Mouse (Mus musculus): ENCODE measurements at regions not wholly inside any gene's neighbourhood (a gene's known extent, or its start where the extent isn't known, plus 50 kb on each side); places are given as distances from the start of the nearest gene placed in this dataset.

GRCm38 (mm10) chr14:114808621-114809020 lies 283.4 kb upstream of the Gpc5 start:
- DNase-seq (ENCODE audit: low spot score), result no peak

DNA sequence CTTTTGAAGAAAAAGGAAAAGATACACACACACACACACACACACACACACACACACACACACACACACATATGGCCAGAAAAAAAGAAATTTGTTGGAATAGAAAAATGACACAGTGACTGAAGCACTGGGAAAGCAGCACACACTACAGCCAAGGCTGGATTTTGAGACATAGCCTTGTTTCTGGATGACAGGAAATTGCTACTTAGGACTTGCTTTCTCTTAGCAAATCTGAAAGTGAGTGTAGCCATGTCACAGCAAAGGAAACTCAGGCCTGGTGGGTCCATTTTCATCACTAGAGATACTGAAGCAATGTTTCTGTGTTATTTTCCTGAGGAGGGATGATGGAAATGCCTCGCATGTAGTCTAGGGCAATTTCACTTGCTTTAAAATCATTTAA lies 271.3 kb upstream of the Gpc5 start:
- no peak for DNase-seq (ENCODE audit: low spot score)

DNA sequence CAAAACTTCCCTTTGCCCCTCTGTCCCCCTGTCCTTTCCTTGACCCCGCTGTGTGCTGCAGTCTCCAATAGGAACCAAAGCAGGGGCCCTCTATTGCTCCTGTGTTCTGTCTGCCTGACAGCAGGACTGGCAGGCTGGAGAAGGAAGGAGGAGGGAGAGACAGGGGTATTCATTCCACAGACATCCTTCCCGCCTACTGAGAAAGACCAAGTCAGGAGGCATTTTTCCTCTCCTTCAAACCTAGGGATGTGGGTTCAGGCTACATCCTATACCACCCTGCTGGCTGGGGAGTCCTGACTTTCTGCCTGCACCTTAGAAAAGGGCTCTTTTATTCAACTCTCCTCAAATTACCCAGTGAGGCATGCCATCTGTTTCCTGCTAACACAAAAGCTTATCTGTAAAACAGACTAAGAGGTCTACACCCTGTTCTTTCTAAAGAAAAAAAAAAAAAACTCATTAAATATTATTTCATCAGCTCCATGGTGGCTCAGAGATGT lies 270.9 kb upstream of the Gpc5 start:
- no peak for DNase-seq (ENCODE audit: low spot score)

- DNase-seq (ENCODE audit: low spot score), result no peak
These were observed 270.3 kb upstream of the Gpc5 start for GRCm38 (mm10) chr14:114821672-114822071.

- DNase-seq (ENCODE audit: low spot score), result no peak
These were observed 265.2 kb upstream of the Gpc5 start for GRCm38 (mm10) chr14:114826662-114827321.

DNA sequence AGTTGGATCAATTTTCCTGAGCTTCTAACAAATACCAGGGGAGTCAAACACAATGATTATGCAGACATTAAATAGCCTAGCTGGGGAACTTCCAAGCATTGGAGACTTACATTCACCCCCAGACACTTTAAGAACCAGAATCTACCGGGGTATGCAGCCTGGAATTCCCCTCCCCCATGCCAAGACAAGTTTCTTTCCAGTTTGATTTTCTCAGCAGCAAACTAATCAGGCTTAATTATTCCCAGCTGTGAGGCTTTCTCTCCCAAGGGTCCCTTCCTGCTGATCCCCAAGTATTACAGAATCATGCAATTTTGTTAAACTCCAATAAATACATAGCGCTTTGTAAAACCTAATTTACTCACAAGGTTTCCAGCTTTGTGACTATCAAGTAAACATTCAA lies 262.7 kb upstream of the Gpc5 start:
- no peak for DNase-seq (ENCODE audit: low spot score)

DNA sequence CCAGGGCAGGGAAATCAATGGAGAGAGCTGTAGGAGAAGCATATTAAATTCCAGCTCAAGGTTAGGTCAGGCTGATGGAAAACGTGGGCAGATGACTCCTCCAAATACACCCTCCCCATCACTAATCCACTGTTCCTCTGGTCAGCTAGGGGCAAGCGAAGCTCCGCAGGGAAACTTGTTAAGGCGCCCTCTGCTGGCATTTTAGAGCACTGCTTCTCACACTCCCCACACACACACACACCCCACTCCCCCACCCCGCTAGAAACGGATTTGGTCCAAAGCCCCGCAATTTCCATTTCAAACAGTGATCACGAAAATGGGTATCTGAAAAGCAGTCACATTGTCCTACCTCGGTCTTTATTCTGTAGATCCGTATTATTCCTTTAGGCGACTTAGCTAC lies 259.0 kb upstream of the Gpc5 start:
- DNase-seq (ENCODE audit: low spot score), result no peak

GRCm38 (mm10) chr14:114836723-114837349 lies 255.2 kb upstream of the Gpc5 start:
- DNase-seq (ENCODE audit: low spot score), result no peak

DNA sequence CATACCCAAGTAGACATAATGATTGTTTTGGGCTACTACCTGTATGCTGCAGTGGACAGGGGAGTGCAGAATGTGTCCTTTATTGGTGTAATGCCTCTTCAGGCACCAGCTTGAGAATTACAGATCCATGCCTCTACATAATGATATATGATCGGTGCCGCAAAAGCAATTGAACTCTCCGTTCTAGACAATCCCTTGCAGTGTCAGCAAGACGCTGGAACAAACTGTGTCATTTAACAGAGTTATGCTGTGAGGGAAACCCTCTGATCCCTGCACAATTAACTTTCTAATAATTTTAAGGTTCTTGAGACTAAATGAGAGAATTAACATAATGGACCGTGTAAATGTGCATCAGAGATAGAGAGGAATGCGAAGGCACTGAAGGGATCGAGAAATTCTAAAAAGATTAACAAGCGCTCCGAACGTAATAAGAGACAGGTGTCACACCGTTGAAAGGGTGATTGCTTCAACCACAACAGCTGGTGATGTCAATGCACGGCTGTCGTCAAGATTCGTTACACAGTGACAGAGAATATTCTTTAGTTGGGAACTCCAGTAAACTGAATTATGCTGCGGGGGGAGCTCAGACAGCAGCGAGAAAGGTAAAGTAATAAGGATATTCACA lies 254.3 kb upstream of the Gpc5 start:
- DNase-seq (ENCODE audit: low spot score), result no peak

DNA sequence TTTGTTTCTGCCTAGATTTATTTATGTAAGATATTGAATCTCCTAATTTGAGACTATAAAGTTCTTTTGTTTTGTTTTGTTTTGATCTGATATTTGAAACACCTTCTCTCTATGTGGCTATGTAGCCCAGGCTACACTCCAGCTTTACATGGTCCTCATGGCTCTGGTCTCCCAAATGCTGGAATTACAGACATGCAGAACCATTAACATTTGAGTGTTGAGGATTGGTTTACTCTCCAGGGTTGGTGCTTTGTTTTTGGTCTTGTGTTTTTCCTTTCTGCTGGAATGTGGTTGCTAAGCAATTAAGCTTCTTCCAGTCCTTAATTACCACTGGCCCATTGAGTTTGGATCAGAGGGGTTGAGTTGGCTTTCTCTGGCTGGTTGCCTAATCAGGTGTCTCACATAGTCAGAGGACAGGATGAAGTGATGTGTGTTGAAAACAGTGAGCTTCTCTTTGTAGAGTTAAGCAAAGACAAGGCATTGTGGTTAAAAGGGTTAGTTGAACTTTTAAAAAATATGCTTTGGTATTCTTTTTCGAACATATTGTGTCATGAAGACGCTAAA lies 252.6 kb upstream of the Gpc5 start:
- DNase-seq (ENCODE audit: low spot score), result no peak

- peak; percentile 41 for DNase-seq (ENCODE audit: low spot score)
These were observed 251.2 kb upstream of the Gpc5 start for GRCm38 (mm10) chr14:114840766-114841165.

DNA sequence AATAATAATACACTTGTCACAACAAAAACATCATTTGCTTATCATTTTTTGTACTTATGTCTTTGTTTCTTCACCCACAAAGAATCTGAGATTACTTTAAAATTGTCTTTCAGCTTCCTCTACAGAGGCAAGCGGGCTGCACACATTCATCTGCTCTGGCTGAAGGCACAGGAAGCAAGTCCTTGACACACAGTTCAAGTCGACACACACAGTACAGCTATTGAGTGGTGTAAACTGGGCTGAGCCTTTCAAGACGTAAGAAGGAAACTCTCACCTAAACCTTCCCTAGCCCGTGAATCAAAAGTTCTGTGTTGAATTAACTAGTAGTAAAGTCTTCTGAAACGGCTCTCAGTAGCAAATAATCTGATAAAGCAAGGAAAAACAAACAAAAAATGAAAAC lies 250.5 kb upstream of the Gpc5 start:
- DNase-seq (ENCODE audit: low spot score), result no peak

DNA sequence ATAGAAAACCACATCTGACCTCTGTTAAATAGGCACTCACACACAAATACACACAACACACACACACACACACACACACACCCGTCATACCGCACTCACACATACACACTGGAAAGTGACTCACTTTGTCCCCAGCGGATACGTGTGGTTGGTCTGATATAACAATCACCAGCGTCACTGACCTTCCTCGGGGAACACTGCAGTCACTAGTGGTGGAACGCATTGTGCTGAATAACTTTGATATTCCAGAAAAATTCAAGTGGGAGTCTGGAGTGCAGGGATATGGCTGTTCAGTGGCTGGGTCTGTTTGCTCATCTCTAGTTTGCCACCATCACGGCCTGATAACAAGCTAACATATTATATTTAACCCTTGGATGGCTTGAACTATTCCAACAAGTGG lies 249.7 kb upstream of the Gpc5 start:
- no peak for DNase-seq (ENCODE audit: low spot score)

GRCm38 (mm10) chr14:114843105-114843743 lies 248.8 kb upstream of the Gpc5 start:
- no peak for DNase-seq (ENCODE audit: low spot score)

DNA sequence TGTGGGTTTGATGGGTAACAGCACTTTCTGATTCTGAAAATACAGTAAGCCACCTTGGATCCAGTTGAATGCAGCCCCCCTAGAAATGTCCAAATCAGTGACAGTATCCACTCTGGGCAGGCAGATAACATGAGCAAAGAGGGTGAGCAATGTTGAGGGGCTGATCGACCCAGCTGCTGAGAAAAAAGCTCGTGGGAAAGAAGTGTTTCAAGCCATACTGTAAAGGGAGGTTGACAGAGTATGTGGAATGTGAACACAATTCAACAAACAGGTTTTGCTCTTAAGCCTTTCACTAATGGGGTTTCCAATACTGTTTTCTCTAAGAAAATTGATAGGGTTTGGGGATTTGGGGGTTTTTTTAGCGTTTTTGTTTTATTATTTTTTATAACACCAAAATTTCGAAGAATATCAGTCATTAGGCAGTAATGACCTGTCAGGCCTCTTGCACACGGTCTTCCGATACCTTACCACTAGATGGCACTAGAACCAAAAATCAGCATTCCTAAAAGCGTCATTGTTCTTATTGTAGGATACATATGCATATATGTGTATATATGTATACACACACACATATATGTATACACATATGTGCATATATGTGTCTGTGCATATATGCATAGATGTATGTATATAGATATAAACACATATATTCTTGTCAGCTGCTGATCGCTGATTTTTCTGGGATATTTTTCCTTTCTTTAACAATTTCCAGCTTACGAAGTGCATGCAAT lies 237.5 kb upstream of the Gpc5 start:
- no peak for DNase-seq (ENCODE audit: low spot score)

DNA sequence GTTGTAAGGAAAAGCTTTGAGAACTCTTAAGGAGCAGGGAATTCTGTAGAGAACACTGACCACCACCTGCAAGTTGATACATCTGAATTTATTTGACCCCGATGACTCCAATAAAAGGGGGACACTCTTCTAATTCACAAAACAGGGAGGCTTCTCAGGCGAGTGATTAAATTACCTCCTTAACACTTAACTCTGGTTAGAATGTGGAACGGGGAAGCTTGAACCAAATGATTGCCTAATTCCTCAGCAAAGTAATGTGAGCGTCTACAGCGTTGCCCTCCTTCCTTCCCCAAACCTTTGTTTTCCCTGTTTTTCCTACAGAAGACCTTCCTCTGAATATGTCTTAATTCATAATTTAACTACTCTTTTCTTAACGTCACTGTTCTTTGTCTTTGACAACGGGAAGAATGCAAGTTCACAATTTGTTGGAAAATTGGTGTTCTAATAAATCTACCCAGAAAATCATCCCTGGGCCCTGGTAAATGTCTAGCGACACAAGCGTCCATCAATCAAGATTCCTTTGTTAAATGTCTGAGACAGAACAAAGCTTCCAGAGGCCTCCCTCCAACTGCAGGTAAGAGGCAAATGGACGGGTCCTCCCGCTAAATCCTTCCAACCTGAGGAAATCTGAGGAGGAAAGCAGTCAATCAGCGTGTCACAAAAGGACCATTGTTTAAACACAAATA lies 236.8 kb upstream of the Gpc5 start:
- DNase-seq (ENCODE audit: low spot score), result no peak

DNA sequence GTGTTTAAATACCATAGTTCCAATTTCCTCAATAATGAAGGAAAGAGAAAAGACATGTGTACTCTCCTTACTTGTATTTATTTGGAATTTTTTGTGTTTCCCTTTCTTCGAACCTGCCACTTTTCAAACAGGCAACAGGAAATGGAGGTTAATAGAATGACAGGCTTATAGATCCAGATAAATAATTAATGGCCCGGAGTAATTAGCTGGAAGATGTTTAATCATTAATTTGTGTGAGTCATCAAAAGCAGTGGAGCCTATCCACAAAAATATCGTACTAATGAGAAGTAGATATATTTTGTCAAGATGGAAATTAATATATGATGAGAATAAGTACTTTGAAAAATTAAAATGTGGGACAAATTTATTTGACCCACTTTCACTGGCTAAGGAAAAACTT lies 236.3 kb upstream of the Gpc5 start:
- no peak for DNase-seq (ENCODE audit: low spot score)

GRCm38 (mm10) chr14:114856243-114857031 lies 235.6 kb upstream of the Gpc5 start:
- DNase-seq (ENCODE audit: low spot score), result no peak

GRCm38 (mm10) chr14:114857171-114857570 lies 234.8 kb upstream of the Gpc5 start:
- no peak for DNase-seq (ENCODE audit: low spot score)

- DNase-seq (ENCODE audit: low spot score), result no peak
These were observed 234.3 kb upstream of the Gpc5 start for GRCm38 (mm10) chr14:114857689-114858088.

DNA sequence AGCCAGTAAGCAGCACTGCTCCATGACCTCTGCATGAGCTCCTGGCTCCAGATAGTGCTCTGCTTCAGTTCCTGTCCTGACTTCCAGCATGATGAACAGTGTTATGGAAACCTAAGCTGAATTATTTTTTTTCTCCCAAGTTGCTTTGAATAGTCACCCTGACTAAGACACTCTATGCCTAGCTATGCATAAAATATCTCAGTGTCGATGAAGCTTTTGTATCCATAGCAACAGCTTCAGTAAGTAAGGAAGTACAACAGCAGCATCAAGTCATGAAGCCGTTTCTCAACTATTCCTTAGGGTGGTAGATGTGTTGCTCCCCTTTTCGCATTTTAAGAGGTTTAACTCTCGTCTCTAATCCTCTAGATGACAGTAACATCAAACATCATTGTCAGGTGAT lies 228.4 kb upstream of the Gpc5 start:
- DNase-seq (ENCODE audit: low spot score), result no peak

Measured in lung, postnatal 25 days (tissue).